Mouse (Mus musculus): ENCODE data around the gene Srcin1. TPM values are rescaled to one million over a fixed set of nuclear protein-coding genes. Genes with fewer than 3 reads are reported as not detected.

The Srcin1 gene
- polyA plus RNA-seq, 1 experiment from 2014 or later = 2.2 TPM

DNA sequence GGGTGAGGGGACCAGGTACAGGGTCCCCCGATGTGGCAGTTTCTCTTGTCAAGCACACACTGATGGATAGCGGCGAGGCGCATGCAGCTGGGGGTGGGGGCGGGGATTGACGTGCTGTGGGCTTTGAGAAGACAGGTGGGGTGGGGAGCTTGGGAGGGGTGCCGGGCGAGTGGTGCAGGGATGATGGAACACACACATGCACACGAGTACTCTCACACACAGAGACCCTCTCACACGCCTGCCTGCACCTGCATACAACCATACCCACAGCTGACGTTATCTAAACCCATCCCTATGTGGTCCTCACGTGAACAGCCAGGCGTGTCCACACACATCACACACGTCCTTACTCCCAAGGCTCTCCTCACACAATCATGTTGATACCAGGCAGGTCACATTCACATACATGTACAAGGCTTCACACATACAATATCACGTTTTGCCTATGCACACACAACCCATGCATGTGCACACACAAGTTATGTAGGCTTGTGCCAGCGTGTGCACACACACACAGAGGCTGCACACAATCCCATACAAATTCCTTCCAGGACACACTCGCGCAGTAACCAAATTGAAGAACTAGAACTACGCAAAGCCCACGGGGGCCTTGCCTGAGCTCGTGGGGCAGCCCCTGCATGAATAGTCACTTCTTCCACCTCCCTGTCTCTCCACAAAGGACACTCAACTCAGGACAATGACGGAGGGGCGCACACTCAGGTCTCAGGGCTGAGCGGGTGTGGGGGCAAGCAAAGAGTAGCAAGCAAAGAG, 66.1 kb downstream of the Srcin1 start:
- H3K9ac ChIP-seq (ENCODE audit: low read length) = no peak overlapping the region
- no peaks in the 10 kb centered on the region for H3K9me3 ChIP-seq (ENCODE audit: control insufficient read depth, low read length)
- H3K4me2 ChIP-seq = no peak overlapping the region
- no peak for DNase-seq (ENCODE audit: low spot score, missing footprints)
- ATAC-seq (ENCODE audit: low FRiP score) = no peak
- 0 out of 2 replicates have a peak, but pooled peaks cover 7% of the 10 kb centered on the region for H3K4me1 ChIP-seq (ENCODE audit: control insufficient read depth, insufficient read depth, low read length)
- no peaks in the 10 kb centered on the region for H3K36me3 ChIP-seq (ENCODE audit: control insufficient read depth, insufficient read depth, low read length)
- no peak overlapping the region for H3K4me3 ChIP-seq (ENCODE audit: low read depth, low read length)
- no peaks in the 10 kb centered on the region for H3K27me3 ChIP-seq (ENCODE audit: control insufficient read depth, insufficient read depth, low read length)
- no peak overlapping the region for H3K27ac ChIP-seq (ENCODE audit: low read depth, low read length)
- 69% methylated on average over 24 of the region's 24 CpGs for WGBS

DNA sequence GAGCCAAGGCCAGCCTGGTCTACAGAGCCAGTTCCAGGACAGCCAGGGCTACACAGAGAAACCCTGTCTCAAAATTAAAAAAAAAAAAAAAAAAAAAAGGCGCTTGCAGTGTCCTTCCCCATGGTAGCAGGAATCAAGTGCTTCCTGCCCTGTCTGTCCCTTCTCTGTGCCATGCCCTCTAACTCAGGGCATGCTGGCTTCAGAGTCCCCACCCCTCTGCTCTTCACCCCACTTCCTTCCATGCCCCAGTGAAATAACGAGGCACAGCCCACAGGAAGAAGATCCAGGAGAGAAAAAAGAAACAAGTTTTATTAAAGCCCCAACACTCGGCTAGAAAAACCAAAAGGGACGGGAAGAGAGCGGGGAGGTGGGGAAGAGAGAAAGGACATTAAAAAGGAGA, 66.9 kb downstream of the Srcin1 start:
- H3K9ac ChIP-seq (ENCODE audit: low read length) = no peak overlapping the region
- H3K4me2 ChIP-seq = no peak overlapping the region

DNA sequence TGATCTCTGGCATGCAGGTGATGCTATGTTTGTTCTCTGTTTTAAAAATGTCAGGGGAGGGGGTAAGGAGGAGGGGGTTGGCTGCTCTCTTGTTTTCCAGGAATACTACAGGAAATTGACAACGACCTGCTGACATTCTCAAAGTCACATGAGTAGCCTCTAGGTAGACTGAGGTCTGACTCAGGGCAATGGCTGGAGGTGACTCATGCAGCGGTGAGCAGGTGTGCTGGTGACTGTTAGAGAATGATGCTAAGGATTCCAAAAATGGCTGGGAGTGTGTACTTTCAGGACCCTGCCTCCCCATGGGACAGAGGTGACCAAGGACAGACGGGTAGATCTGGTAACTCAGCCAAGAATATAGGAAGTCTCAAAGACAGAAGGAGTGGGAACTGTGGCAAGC, 67.8 kb downstream of the Srcin1 start:
- no peak overlapping the region for H3K4me2 ChIP-seq
- H3K4me3 ChIP-seq (ENCODE audit: low read depth, low read length) = no peak overlapping the region
- DNase-seq (ENCODE audit: low spot score, missing footprints) = no peak
- H3K9ac ChIP-seq (ENCODE audit: low read length) = no peak overlapping the region
- WGBS = 84% methylated on average over 3 of the region's 3 CpGs
- ATAC-seq (ENCODE audit: low FRiP score) = no peak
- no peaks in the 10 kb centered on the region for H3K9me3 ChIP-seq (ENCODE audit: control insufficient read depth, low read length)
- H3K36me3 ChIP-seq (ENCODE audit: control insufficient read depth, insufficient read depth, low read length) = no peaks in the 10 kb centered on the region
- 0 out of 2 replicates have a peak, but pooled peaks cover 7% of the 10 kb centered on the region for H3K4me1 ChIP-seq (ENCODE audit: control insufficient read depth, insufficient read depth, low read length)
- no peaks in the 10 kb centered on the region for H3K27me3 ChIP-seq (ENCODE audit: control insufficient read depth, insufficient read depth, low read length)
- H3K27ac ChIP-seq (ENCODE audit: low read depth, low read length) = no peak overlapping the region

More for the DNA sequence above, 66.9 kb downstream of the Srcin1 start:
- H3K36me3 ChIP-seq (ENCODE audit: control insufficient read depth, insufficient read depth, low read length) = no peaks in the 10 kb centered on the region
- WGBS = 62% methylated on average over 5 of the region's 5 CpGs
- no peak overlapping the region for H3K27ac ChIP-seq (ENCODE audit: low read depth, low read length)
- H3K9me3 ChIP-seq (ENCODE audit: control insufficient read depth, low read length) = no peaks in the 10 kb centered on the region
- no peak overlapping the region for H3K4me3 ChIP-seq (ENCODE audit: low read depth, low read length)
- H3K4me1 ChIP-seq (ENCODE audit: control insufficient read depth, insufficient read depth, low read length) = 0 out of 2 replicates have a peak, but pooled peaks cover 7% of the 10 kb centered on the region
- no peaks in the 10 kb centered on the region for H3K27me3 ChIP-seq (ENCODE audit: control insufficient read depth, insufficient read depth, low read length)
- ATAC-seq (ENCODE audit: low FRiP score) (no peak), DNase-seq (ENCODE audit: low spot score, missing footprints) (no peak)

DNA sequence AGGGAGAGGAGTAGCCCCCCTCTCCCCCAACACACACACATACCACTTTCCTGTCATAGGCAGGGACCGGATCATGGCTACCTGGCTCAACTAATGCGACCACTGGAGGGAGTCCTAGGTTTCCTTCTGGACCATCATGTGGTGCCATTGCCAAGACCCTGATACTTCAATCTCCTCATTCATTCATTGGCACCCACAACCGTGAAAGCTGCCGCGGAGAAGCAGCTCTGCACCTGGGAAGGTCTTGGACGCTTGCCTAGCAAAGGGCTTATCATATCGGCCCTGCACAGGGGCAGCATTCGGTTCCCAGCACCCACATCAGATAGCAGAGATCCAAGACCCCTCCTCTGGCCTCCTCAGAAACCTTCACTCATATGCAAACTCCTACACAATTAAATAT, 69.7 kb downstream of the Srcin1 start:
- ATAC-seq (ENCODE audit: low FRiP score) = no peak
- Histone ChIP-seq H3K9ac (ENCODE audit: low read length) (no peak overlapping the region), H3K27me3 (ENCODE audit: control insufficient read depth, insufficient read depth, low read length) (peaks cover 14% of the 10 kb centered on the region), H3K4me1 (ENCODE audit: control insufficient read depth, insufficient read depth, low read length) (0 out of 2 replicates have a peak, but pooled peaks cover 2% of the 10 kb centered on the region), H3K9me3 (ENCODE audit: control insufficient read depth, low read length) (no peaks in the 10 kb centered on the region), H3K4me2 (no peak overlapping the region), H3K4me3 (ENCODE audit: low read depth, low read length) (no peak overlapping the region), H3K36me3 (ENCODE audit: control insufficient read depth, insufficient read depth, low read length) (no peaks in the 10 kb centered on the region), H3K27ac (ENCODE audit: low read depth, low read length) (no peak overlapping the region)
- no peak for DNase-seq (ENCODE audit: low spot score, missing footprints)
- WGBS = 59% methylated on average over 8 of the region's 8 CpGs

DNA sequence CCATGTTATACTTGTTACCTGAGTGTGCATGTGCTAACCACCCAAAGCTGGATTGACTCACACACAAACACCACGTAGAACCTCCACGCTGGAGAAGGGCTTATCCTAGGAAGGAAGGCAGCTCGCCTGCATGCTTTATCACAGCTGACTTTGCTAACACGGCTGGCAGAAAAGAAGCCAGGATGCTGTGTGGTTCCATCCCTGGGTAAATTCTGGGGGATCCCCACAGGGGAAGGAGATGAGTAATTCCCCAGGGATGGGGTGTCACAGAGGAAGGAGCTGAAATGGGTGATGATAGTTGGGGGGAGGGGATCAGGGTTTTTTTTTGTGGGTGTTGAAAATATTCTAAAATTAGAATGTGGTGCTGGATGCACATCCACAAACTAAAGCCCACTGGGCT, 70.2 kb downstream of the Srcin1 start:
- no peaks in the 10 kb centered on the region for H3K36me3 ChIP-seq (ENCODE audit: control insufficient read depth, insufficient read depth, low read length)
- peaks cover 3% of the 10 kb centered on the region for H3K4me1 ChIP-seq (ENCODE audit: control insufficient read depth, insufficient read depth, low read length)
- WGBS = 92% methylated on average over 4 of the region's 4 CpGs
- ATAC-seq (ENCODE audit: low FRiP score) = no peak
- H3K27me3 ChIP-seq (ENCODE audit: control insufficient read depth, insufficient read depth, low read length) = peaks cover 19% of the 10 kb centered on the region
- no peak overlapping the region for H3K9ac ChIP-seq (ENCODE audit: low read length)
- H3K4me2 ChIP-seq = no peak overlapping the region
- H3K27ac ChIP-seq (ENCODE audit: low read depth, low read length) = no peak overlapping the region
- H3K9me3 ChIP-seq (ENCODE audit: control insufficient read depth, low read length) = no peaks in the 10 kb centered on the region
- no peak for DNase-seq (ENCODE audit: low spot score, missing footprints)
- no peak overlapping the region for H3K4me3 ChIP-seq (ENCODE audit: low read depth, low read length)

DNA sequence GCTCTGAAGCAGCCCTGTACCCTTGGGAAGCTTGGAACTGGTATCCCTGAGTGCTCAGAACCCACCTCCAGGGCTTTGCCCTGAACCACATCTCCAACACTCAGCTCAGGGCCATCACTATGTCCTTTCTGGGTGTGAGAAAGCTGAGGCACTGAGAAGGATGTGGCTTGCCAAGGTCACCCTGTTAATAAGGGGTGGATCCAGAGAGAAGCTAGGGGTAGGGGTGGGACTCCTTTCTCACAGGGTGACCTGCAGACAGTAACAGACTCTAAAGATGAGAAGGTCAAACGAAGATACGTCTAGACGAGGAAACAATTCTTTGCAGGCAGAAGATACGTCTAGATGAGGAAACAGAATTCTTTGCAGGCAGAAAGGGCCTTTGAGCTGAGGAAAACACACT, 73.1 kb downstream of the Srcin1 start:
- DNase-seq (ENCODE audit: low spot score, missing footprints) (no peak), ATAC-seq (ENCODE audit: low FRiP score) (no peak)
- WGBS = 82% methylated on average over 4 of the region's 4 CpGs
- peaks cover 44% of the 10 kb centered on the region for H3K27me3 ChIP-seq (ENCODE audit: control insufficient read depth, insufficient read depth, low read length)
- no peaks in the 10 kb centered on the region for H3K36me3 ChIP-seq (ENCODE audit: control insufficient read depth, insufficient read depth, low read length)
- no peak overlapping the region for H3K27ac ChIP-seq (ENCODE audit: low read depth, low read length)
- no peak overlapping the region for H3K4me3 ChIP-seq (ENCODE audit: low read depth, low read length)
- H3K9me3 ChIP-seq (ENCODE audit: control insufficient read depth, low read length) = no peaks in the 10 kb centered on the region
- H3K9ac ChIP-seq (ENCODE audit: low read length) = no peak overlapping the region
- no peak overlapping the region for H3K4me2 ChIP-seq
- H3K4me1 ChIP-seq (ENCODE audit: control insufficient read depth, insufficient read depth, low read length) = peaks cover 12% of the 10 kb centered on the region

DNA sequence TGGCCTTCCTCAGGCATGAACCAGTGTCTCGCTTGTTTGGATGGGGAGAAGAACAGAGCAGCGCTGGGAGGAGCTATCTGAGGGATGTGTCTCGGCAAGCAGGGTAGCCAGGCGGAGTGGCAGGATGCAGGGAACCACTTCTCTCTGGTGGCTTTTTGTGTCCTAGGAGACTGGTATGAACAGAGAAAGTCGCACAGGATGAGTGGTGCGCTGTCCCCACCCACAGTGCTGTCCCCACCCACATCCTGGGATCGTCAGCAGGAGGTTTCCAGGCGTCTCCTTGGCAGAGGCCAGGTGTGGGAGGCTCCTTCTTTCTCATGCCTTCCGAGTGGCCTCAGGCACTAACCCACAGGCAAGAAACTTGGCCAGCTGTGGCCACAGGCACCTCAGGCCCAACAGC, 73.6 kb downstream of the Srcin1 start:
- Histone ChIP-seq H3K27ac (ENCODE audit: low read depth, low read length) (no peak overlapping the region), H3K27me3 (ENCODE audit: control insufficient read depth, insufficient read depth, low read length) (peaks cover 44% of the 10 kb centered on the region), H3K36me3 (ENCODE audit: control insufficient read depth, insufficient read depth, low read length) (no peaks in the 10 kb centered on the region), H3K4me1 (ENCODE audit: control insufficient read depth, insufficient read depth, low read length) (peaks cover 12% of the 10 kb centered on the region), H3K9ac (ENCODE audit: low read length) (no peak overlapping the region), H3K9me3 (ENCODE audit: control insufficient read depth, low read length) (no peaks in the 10 kb centered on the region), H3K4me3 (ENCODE audit: low read depth, low read length) (no peak overlapping the region), H3K4me2 (no peak overlapping the region)
- DNase-seq (ENCODE audit: low spot score, missing footprints) (no peak), ATAC-seq (ENCODE audit: low FRiP score) (no peak)
- 40% methylated on average over 9 of the region's 9 CpGs for WGBS

DNA sequence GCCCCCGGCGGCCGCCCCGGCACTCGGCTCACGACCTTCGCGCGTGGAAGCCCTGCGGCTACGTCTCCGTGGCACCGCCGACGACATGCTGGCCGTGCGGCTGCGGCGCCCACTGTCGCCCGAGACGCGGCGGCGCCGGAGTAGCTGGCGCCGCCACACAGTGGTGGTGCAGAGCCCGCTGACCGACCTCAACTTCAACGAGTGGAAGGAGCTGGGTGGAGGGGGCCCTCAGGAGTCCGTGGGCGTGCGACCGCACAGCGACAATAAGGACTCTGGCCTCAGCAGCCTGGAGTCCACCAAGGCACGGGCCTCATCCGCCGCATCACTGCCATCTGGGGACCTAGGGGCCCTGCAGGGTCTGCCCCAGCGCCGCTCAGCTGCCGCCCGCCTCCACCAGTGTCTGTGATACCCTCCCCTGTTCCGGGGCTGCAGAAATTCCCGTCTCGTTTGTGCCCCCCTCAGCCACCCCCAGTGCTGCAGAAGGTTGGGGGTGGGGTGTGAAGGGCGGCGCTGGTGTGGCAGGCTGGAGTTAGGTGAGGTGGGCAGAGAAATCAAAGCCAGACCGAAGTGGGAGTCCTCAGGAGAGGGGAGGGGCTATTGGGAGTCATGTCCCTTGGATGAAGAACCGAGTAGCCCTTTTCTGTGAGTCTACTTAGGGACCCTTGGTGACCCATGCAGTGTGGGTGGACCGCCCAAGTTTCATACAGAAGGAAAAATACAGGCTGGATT, 75.1 kb downstream of the Srcin1 start:
- Histone ChIP-seq H3K36me3 (ENCODE audit: control insufficient read depth, insufficient read depth, low read length) (no peaks in the 10 kb centered on the region), H3K4me2 (peak overlapping the region; percentile 69), H3K27ac (ENCODE audit: low read depth, low read length) (no peak overlapping the region), H3K9ac (ENCODE audit: low read length) (peak overlapping the region; percentile 45; the same call in 1 of the 2 replicates), H3K4me1 (ENCODE audit: control insufficient read depth, insufficient read depth, low read length) (peaks cover 12% of the 10 kb centered on the region), H3K4me3 (ENCODE audit: low read depth, low read length) (peak overlapping the region; percentile 41), H3K9me3 (ENCODE audit: control insufficient read depth, low read length) (no peaks in the 10 kb centered on the region), H3K27me3 (ENCODE audit: control insufficient read depth, insufficient read depth, low read length) (peaks cover 44% of the 10 kb centered on the region)
- DNase-seq (ENCODE audit: low spot score, missing footprints) = peak; percentile 91
- 10% methylated on average over 51 of the region's 51 CpGs for WGBS
- ATAC-seq (ENCODE audit: low FRiP score) = peak; percentile 46
